Mouse (Mus musculus) forebrain, embryonic 14.5 days (tissue): ENCODE data around the gene Chid1. TPM values are rescaled to one million over a fixed set of nuclear protein-coding genes. Genes with fewer than 3 reads are reported as not detected.

Source experiments
- ATAC-seq: fragments of 200-750 bp; cut with Nextera tagmentation; 2 replicates; pipeline ENCODE4 v1.8.0; 2017; ENCODE audit warnings: mild to moderate bottlenecking, moderate library complexity
- DNase-seq: peaks from one replicate; pipeline ENCODE4 v3.0.0-alpha.2; 2015; ENCODE audit warnings: low spot score
- H3K27ac ChIP-seq: fragments of 300-500 bp; sonication (generic); 2 replicates; pipeline ENCODE4 v1.5.1; 2014; ENCODE audit warnings: low read depth, mild to moderate bottlenecking, control low read depth, low read length, moderate library complexity
- H3K27me3 ChIP-seq: fragments of 300-500 bp; sonication (generic); replicated peaks from 2 replicates; pipeline ENCODE4 v1.6.1; 2014; ENCODE audit warnings: low read length, control low read depth, mixed read lengths; ENCODE audit not compliant: control insufficient read depth, insufficient read depth
- H3K36me3 ChIP-seq: fragments of 300-500 bp; sonication (generic); 2 replicates; pipeline ENCODE4 v1.6.1; 2014; ENCODE audit warnings: low read length, control low read depth; ENCODE audit not compliant: control insufficient read depth, insufficient read depth
- H3K4me1 ChIP-seq: fragments of 300-500 bp; sonication (generic); 2 replicates; pipeline ENCODE4 v1.6.1; 2014; ENCODE audit warnings: antibody characterized with exemption, low read length, control low read depth; ENCODE audit not compliant: control insufficient read depth, insufficient read depth
- H3K4me2 ChIP-seq: fragments of 300-500 bp; sonication (generic); 2 replicates; pipeline ENCODE4 v1.6.1; 2014; ENCODE audit warnings: mild to moderate bottlenecking, control low read depth, low read length
- H3K4me3 ChIP-seq: fragments of 300-500 bp; sonication (generic); 2 replicates; pipeline ENCODE4 v1.5.1; 2014; ENCODE audit warnings: low read depth, low read length, control low read depth
- H3K9ac ChIP-seq: fragments of 300-500 bp; sonication (generic); 2 replicates; pipeline ENCODE4 v1.6.1; 2014; ENCODE audit warnings: mild to moderate bottlenecking, low read length, control low read depth, moderate library complexity
- H3K9me3 ChIP-seq: fragments of 300-500 bp; sonication (generic); replicated peaks from 2 replicates; pipeline ENCODE4 v1.6.1; 2016; ENCODE audit warnings: low read length, control low read depth, mixed read lengths; ENCODE audit not compliant: control insufficient read depth
- WGBS: fragments of 180-500 bp; shearing (Covaris S2); extraction: QIAGEN DNeasy Blood & Tissue Kit; methylation state at CpG from one replicate; pipeline ENCODE4 v1.1.7; 2014; 5-methylcytosine and 5-hydroxymethylcytosine counted together
- polyA plus RNA-seq: library from polyadenylated mRNA; unstranded; fragments of >200 nt; fragmentation: Nextera tagmentation; extraction: Ambion mirVana; gene quantifications from 2 replicates; pipeline ENCODE4 v1.2.1, GENCODE M21; 2014

The Chid1 gene
- polyA plus RNA-seq, 1 experiment from 2014 or later = 37.1 TPM

- Histone ChIP-seq H3K9ac (no peak overlapping the region), H3K4me1 (peaks cover 16% of the 10 kb centered on the region), H3K27ac (no peak overlapping the region), H3K4me2 (no peak overlapping the region), H3K36me3 (no peaks in the 10 kb centered on the region), H3K27me3 (no peaks in the 10 kb centered on the region), H3K9me3 (no peaks in the 10 kb centered on the region), H3K4me3 (no peak overlapping the region)
- 88% methylated on average over 2 of the region's 2 CpGs for WGBS
- DNase-seq (no peak), ATAC-seq (no peak)
These were observed 2.9 kb upstream of the Chid1 start for GRCm38 (mm10) chr7:141542588-141542987.

DNA sequence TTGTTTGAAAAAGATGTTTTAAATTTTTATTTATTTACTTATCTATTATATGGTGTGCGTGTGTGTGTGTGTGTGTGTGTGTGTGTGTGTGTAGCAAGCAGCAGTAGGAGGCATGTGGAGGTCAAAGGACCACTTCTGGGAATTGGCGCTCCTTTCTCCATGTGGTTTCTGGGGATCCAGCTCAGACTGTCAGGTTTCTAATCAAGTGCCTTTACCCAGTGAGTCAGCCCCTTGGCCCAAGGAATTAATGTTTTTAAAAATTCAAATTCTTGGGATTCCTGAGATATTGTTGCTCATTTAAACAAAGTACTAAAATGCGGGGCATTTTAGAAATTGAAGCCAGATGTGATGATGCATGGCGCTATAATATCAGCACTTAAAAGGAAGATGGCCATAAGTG is 2.0 kb upstream of the Chid1 start:
- DNase-seq (no peak), ATAC-seq (no peak)
- Histone ChIP-seq H3K9ac (no peak overlapping the region), H3K27ac (no peak overlapping the region), H3K4me3 (no peak overlapping the region), H3K36me3 (no peaks in the 10 kb centered on the region), H3K4me1 (peaks cover 16% of the 10 kb centered on the region), H3K9me3 (no peaks in the 10 kb centered on the region), H3K27me3 (no peaks in the 10 kb centered on the region), H3K4me2 (no peak overlapping the region)
- 91% methylated on average over 4 of the region's 4 CpGs for WGBS

GRCm38 (mm10) chr7:141540312-141541081 is 840 bp upstream of the Chid1 start:
- peak overlapping the region; percentile 77; the same call in 1 of the 2 replicates for H3K27ac ChIP-seq
- H3K4me1 ChIP-seq = peaks cover 16% of the 10 kb centered on the region
- peak overlapping the region; percentile 61 for H3K4me3 ChIP-seq
- no peaks in the 10 kb centered on the region for H3K9me3 ChIP-seq
- no peaks in the 10 kb centered on the region for H3K27me3 ChIP-seq
- peak; percentile 41; the same call in 1 of the 2 replicates for ATAC-seq
- H3K4me2 ChIP-seq = peak overlapping the region; percentile 88
- no peaks in the 10 kb centered on the region for H3K36me3 ChIP-seq
- H3K9ac ChIP-seq = peak overlapping the region; percentile 80
- DNase-seq = peak; percentile 68
- 61% methylated on average over 13 of the region's 13 CpGs for WGBS

DNA sequence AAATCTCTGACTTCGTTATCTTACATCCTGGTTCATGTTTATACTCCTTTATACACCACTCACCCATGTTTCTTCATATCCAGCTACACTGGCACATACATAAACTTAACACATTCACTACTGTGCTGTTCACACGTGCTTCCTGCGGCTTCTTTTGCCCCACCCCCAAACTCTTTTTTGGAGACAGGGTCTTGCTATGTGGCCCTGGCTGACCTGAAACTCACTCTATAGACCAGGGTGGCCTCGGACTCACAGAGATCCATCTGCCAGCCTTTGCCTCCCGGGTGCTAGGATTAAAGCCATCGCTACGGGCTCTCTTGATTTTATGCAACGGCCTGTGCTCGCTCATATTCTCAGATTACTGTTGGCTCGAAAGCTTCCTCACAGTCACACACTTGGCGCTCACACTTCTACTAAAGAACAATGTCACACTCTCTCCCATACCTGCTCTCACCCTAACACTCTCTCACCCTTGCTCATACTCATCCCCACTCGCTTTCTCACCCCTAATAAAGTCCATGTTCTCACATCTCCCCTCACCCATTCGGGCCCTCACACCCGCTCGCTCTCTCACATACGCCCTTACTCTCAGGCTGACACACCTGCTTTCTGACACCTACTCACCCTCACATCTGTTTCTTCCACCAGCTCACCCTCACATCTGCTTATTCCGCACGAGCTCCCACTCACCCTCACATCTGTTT is 653 bp downstream of the Chid1 start:
- Histone ChIP-seq H3K4me3 (peak overlapping the region; percentile 61), H3K9me3 (no peaks in the 10 kb centered on the region), H3K9ac (peak overlapping the region; percentile 80), H3K27me3 (no peaks in the 10 kb centered on the region), H3K27ac (peak overlapping the region; percentile 67), H3K4me2 (peak overlapping the region; percentile 88), H3K36me3 (no peaks in the 10 kb centered on the region), H3K4me1 (peaks cover 16% of the 10 kb centered on the region)
- no peak for DNase-seq
- no peak; the same call in 1 of the 2 replicates for ATAC-seq
- WGBS = 18% methylated on average over 18 of the region's 18 CpGs

- H3K27me3 ChIP-seq = no peaks in the 10 kb centered on the region
- H3K9me3 ChIP-seq = no peaks in the 10 kb centered on the region
- no peak overlapping the region for H3K4me3 ChIP-seq
- no peak overlapping the region for H3K4me2 ChIP-seq
- H3K4me1 ChIP-seq = peaks cover 13% of the 10 kb centered on the region
- no peaks in the 10 kb centered on the region for H3K36me3 ChIP-seq
- ATAC-seq (no peak), DNase-seq (no peak)
- no peak overlapping the region for H3K27ac ChIP-seq
- WGBS = 59% methylated on average over 1 of the region's 1 CpGs
- no peak overlapping the region for H3K9ac ChIP-seq
These were observed 4.1 kb downstream of the Chid1 start for GRCm38 (mm10) chr7:141535570-141535969.

GRCm38 (mm10) chr7:141525580-141525925 is 14.1 kb downstream of the Chid1 start:
- WGBS = 84% methylated on average over 4 of the region's 4 CpGs
- DNase-seq (no peak), ATAC-seq (0 out of 2 replicates have a peak, but pooled peaks have one; percentile 18)
- no peak overlapping the region for H3K4me2 ChIP-seq
- no peaks in the 10 kb centered on the region for H3K4me1 ChIP-seq
- H3K9me3 ChIP-seq = no peaks in the 10 kb centered on the region
- H3K9ac ChIP-seq = no peak overlapping the region
- no peak overlapping the region for H3K27ac ChIP-seq
- H3K4me3 ChIP-seq = no peak overlapping the region
- H3K27me3 ChIP-seq = no peaks in the 10 kb centered on the region
- peaks cover 35% of the 10 kb centered on the region for H3K36me3 ChIP-seq

DNA sequence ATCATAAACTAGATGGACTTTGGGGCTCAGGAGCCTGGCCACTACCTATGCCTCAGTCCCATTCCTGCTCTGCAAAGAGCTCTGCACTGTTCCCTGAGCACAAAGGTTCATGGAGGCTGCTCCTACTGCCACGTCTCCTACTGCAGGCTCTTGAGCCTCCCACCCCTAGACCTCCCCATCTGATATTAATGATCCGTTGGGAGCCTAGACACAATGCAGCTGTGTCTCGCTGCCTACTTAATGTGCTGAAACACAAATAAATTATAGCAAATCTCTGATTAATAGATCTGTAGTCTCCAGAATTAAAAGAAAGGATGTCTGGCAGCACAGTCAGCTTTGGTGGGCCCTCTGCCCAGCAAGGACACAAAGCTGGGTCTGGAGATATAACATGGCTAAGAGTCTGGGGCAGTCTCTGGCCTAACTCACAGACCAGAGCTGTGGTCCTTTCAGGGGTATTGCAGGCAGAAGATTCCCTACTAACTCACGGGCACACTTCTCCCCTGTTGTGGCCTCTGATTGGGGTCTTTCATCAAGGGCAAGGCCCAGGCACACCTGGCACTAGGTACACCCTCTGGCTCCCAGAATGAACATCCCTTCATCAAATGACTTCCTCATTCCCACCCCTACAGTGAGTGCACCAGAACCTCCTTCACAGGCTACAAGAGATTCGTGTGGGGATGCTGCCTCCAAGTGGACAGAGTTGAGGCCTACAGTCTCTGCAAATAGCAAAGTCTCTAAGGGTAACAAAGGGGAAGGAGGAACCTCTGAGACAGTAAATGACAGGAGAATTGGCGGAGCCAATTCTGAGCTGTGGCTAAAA is 14.7 kb downstream of the Chid1 start:
- Histone ChIP-seq H3K9ac (no peak overlapping the region), H3K36me3 (peaks cover 32% of the 10 kb centered on the region), H3K27me3 (no peaks in the 10 kb centered on the region), H3K4me3 (no peak overlapping the region), H3K27ac (no peak overlapping the region), H3K4me1 (no peaks in the 10 kb centered on the region), H3K4me2 (no peak overlapping the region), H3K9me3 (no peaks in the 10 kb centered on the region)
- DNase-seq (peak; percentile 91), ATAC-seq (peak; percentile 93)
- WGBS = 44% methylated on average over 6 of the region's 6 CpGs

DNA sequence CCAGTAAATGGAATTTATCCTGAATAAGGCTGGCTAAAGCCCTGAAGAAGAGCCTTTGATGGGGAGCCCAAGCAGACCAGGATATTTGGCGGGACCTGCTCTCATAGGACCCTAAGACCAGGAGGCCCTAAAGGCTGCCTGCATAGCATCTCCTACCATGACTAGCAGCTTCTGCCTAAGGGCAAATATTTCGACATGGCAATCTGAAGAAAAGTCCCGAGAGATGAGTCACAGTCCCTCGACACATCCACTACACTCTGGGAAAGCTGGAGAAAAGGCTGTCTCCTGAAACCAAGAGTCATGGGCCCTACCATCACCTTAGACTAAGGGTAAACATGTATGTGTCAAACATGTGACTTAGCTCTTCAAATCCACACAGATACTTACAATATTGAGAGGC is 15.4 kb downstream of the Chid1 start:
- 92% methylated on average over 4 of the region's 4 CpGs for WGBS
- Histone ChIP-seq H3K9ac (no peak overlapping the region), H3K27ac (no peak overlapping the region), H3K4me1 (no peaks in the 10 kb centered on the region), H3K36me3 (peaks cover 30% of the 10 kb centered on the region), H3K27me3 (no peaks in the 10 kb centered on the region), H3K9me3 (no peaks in the 10 kb centered on the region), H3K4me2 (no peak overlapping the region), H3K4me3 (no peak overlapping the region)
- DNase-seq (no peak), ATAC-seq (no peak)
